Mouse (Mus musculus) MEL (cell line): ENCODE data around the gene Htr5a.

ENCODE experiments used
- CHD1 ChIP-seq: IDR thresholded peaks from 2 replicates; pipeline ENCODE4 v1.6.1; 2012; ENCODE audit warnings: low read depth, mild to moderate bottlenecking, inconsistent platforms, low read length, improper control_type of control experiment
- CTCF ChIP-seq, 3 experiments: IDR thresholded peaks in 2 of 3; conservative IDR thresholded peaks in 1 of 3; 2 replicates each; pipeline ENCODE4 v1.5.1; 2011 to 2012; ENCODE audit warnings: low read length in 3 of 3, low read depth in 2 of 3, mild to moderate bottlenecking in 2 of 3, improper control_type of control experiment in 1 of 3, inconsistent platforms in 1 of 3, mixed read lengths in 1 of 3, moderate library complexity in 1 of 3; ENCODE audit not compliant: control insufficient read depth in 1 of 3, insufficient read depth in 1 of 3, poor library complexity in 1 of 3, severe bottlenecking in 1 of 3
- GATA1 ChIP-seq: IDR thresholded peaks from 2 replicates; pipeline ENCODE4 v1.6.1; 2011; ENCODE audit warnings: low read depth, low read length, improper control_type of control experiment
- HCFC1 ChIP-seq: IDR thresholded peaks from 2 replicates; pipeline ENCODE4 v1.6.1; 2012; ENCODE audit warnings: low read depth, mild to moderate bottlenecking, inconsistent platforms, low read length, improper control_type of control experiment, moderate library complexity
- JUND ChIP-seq: IDR thresholded peaks from 2 replicates; pipeline ENCODE4 v1.6.1; 2011; ENCODE audit warnings: low read depth, mild to moderate bottlenecking, improper control_type of control experiment, low read length
- MEF2A ChIP-seq: IDR thresholded peaks from 2 replicates; pipeline ENCODE4 v1.6.1; 2014; ENCODE audit warnings: low read depth, mild to moderate bottlenecking, inconsistent platforms, low read length, improper control_type of control experiment; ENCODE audit not compliant: poor library complexity, insufficient replicate concordance, severe bottlenecking; ENCODE audit errors: extremely low read depth
- POLR2A ChIP-seq, 2 experiments: IDR thresholded peaks; 2 replicates each; pipeline ENCODE4 v1.6.1; 2011 to 2012; ENCODE audit warnings: low read length in 2 of 2, mild to moderate bottlenecking in 2 of 2, control low read depth in 1 of 2, improper control_type of control experiment in 1 of 2, low read depth in 1 of 2, moderate library complexity in 1 of 2; ENCODE audit not compliant: control insufficient read depth in 1 of 2, insufficient read depth in 1 of 2, poor library complexity in 1 of 2
- POLR2AphosphoS5 ChIP-seq: IDR thresholded peaks from 2 replicates; pipeline ENCODE4 v1.6.1; 2012; ENCODE audit warnings: low read depth, borderline replicate concordance, mild to moderate bottlenecking, inconsistent platforms, low read length, moderate library complexity, mixed read lengths
- RCOR1 ChIP-seq: IDR thresholded peaks from 2 replicates; pipeline ENCODE4 v1.6.1; 2012; ENCODE audit warnings: low read depth, mild to moderate bottlenecking, inconsistent platforms, low read length, improper control_type of control experiment
- UBTF ChIP-seq: IDR thresholded peaks from 2 replicates; pipeline ENCODE4 v1.6.1; 2012; ENCODE audit warnings: low read depth, mild to moderate bottlenecking, inconsistent platforms, low read length, improper control_type of control experiment, moderate library complexity, borderline replicate concordance; ENCODE audit not compliant: insufficient read depth
- USF1 ChIP-seq: IDR thresholded peaks from 2 replicates; pipeline ENCODE4 v1.6.1; 2014; ENCODE audit warnings: low read depth, mild to moderate bottlenecking, inconsistent platforms, low read length, improper control_type of control experiment, moderate library complexity
- ZNF384 ChIP-seq: IDR thresholded peaks from 2 replicates; pipeline ENCODE4 v1.6.1; 2012; ENCODE audit warnings: low read depth, mild to moderate bottlenecking, inconsistent platforms, low read length, improper control_type of control experiment

DNA sequence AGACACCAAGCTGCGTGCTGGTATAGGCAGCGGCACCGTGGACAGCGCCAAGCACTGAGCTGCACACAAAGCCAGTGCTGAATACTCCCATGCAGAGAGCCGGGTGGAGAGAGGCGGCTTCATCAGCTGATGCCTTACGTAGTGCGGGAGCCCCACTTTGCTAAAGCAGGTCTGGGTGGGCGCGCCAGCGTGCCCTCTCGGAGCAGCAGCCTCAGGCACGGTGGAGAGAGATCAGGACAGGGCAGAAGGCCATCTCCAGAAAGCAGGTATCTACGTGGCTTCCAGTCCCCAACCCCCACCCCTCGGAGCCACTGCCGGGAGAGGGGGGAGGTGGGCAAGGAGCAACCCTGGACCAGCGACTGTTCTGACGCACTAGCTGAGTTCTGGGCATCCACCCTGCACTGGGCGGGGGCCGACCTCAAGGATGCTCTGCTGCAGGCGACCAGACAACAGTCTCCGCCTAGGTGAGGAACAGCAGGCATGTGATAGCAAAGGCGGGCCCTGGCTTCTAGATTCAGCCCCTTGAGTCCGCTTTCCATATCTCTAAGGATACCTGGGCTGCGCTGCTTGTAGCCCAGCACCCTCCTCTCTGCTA lies at the start of gene Htr5a:
- TF ChIP-seq USF1 = no peak
- TF ChIP-seq HCFC1 = no peak
- no peak for TF ChIP-seq GATA1
- TF ChIP-seq POLR2A (IDR thresholded peaks at IDR 0.05; ENCODE audit: control insufficient read depth in 1 of 2, insufficient read depth in 1 of 2, low read depth in 1 of 2, low read length in 2 of 2, poor library complexity in 1 of 2) = no peak
- no peak for TF ChIP-seq ZNF384
- no peak for TF ChIP-seq CTCF (IDR thresholded peaks at IDR 0.05 in 2 of 3, conservative IDR thresholded peaks at IDR 0.05 in 1 of 3; ENCODE audit: control insufficient read depth in 1 of 3, insufficient read depth in 1 of 3, low read depth in 2 of 3, low read length in 3 of 3, poor library complexity in 1 of 3, severe bottlenecking in 1 of 3)
- TF ChIP-seq MEF2A = no peak
- no peak for TF ChIP-seq JUND
- TF ChIP-seq UBTF = no peak
- TF ChIP-seq CHD1 = no peak
- TF ChIP-seq RCOR1 = no peak
- TF ChIP-seq POLR2AphosphoS5 = no peak
